Mouse (Mus musculus) thymus, postnatal 10 days (tissue): Measurements from ENCODE around the gene Hecw2.

Experiments used
- DNase-seq, 2 experiments: peaks; one replicate each; pipeline ENCODE4 v3.0.0; 2021; ENCODE audit warnings: low spot score in 2 of 2

Hecw2 gene

GRCm38 (mm10) chr1:53890380-53890779 is 304.6 kb downstream of the Hecw2 start:
- DNase-seq = peak in 1 of 2 experiments; percentile 26

GRCm38 (mm10) chr1:53889806-53890205 is 305.2 kb downstream of the Hecw2 start:
- no peak for DNase-seq

- DNase-seq = no peak
Observed at GRCm38 (mm10) chr1:53882480-53882879, 312.5 kb downstream of the Hecw2 start.

GRCm38 (mm10) chr1:53875919-53876318 is 319.0 kb downstream of the Hecw2 start:
- DNase-seq = peak; percentile 15 to 44

- DNase-seq = no peak
Observed at GRCm38 (mm10) chr1:53867316-53867715, 327.7 kb downstream of the Hecw2 start.

GRCm38 (mm10) chr1:53866374-53866902 is 328.5 kb downstream of the Hecw2 start:
- DNase-seq = no peak

GRCm38 (mm10) chr1:53864046-53864445 is 330.9 kb downstream of the Hecw2 start:
- DNase-seq = no peak

GRCm38 (mm10) chr1:53860611-53861010 is 334.4 kb downstream of the Hecw2 start:
- no peak for DNase-seq

GRCm38 (mm10) chr1:53859175-53859574 is 335.8 kb downstream of the Hecw2 start:
- DNase-seq = no peak

- peak; percentile 19 to 20 for DNase-seq
Observed at GRCm38 (mm10) chr1:53856501-53857103, 338.4 kb downstream of the Hecw2 start.

GRCm38 (mm10) chr1:53855732-53856131 is 339.2 kb downstream of the Hecw2 start:
- DNase-seq = no peak

GRCm38 (mm10) chr1:53852086-53852610 is 342.8 kb downstream of the Hecw2 start:
- DNase-seq = no peak

GRCm38 (mm10) chr1:53851334-53851733 is 343.6 kb downstream of the Hecw2 start:
- DNase-seq = peak; percentile 51 to 61

GRCm38 (mm10) chr1:53850891-53851290 is 344.1 kb downstream of the Hecw2 start:
- DNase-seq = peak; percentile 8 to 25

- DNase-seq = no peak
Observed at GRCm38 (mm10) chr1:53846665-53847237, 348.2 kb downstream of the Hecw2 start.

- no peak for DNase-seq
Observed at GRCm38 (mm10) chr1:53845854-53846253, 349.1 kb downstream of the Hecw2 start.

GRCm38 (mm10) chr1:53844914-53845612 is 349.9 kb downstream of the Hecw2 start:
- DNase-seq = no peak

- no peak for DNase-seq
Observed at GRCm38 (mm10) chr1:53844122-53844913, 350.6 kb downstream of the Hecw2 start.

GRCm38 (mm10) chr1:53843051-53843450 is 351.9 kb downstream of the Hecw2 start:
- no peak for DNase-seq

- DNase-seq = no peak
Observed at GRCm38 (mm10) chr1:53841080-53841479, 353.9 kb downstream of the Hecw2 start.

- DNase-seq = no peak
Observed at GRCm38 (mm10) chr1:53839392-53839791, 355.6 kb downstream of the Hecw2 start.
